Mouse (Mus musculus) MEL (cell line): ENCODE results near the gene Src. TPM values are rescaled to one million over a fixed set of nuclear protein-coding genes. Genes with fewer than 3 reads are reported as not detected.

Experiments used
- DNase-seq: peaks from one replicate; pipeline ENCODE4 v3.0.0; 2011; ENCODE audit warnings: low read depth, low spot score
- H3K27ac ChIP-seq: 2 replicates; pipeline ENCODE4 v1.5.1; 2012; ENCODE audit warnings: low read depth, mild to moderate bottlenecking, control low read depth, low read length, moderate library complexity; ENCODE audit not compliant: control insufficient read depth
- H3K27me3 ChIP-seq, 2 experiments: fragments of 150-350 bp in 1 of 2; sonication (generic) in 1 of 2; 2 replicates each; pipeline ENCODE4 v1.6.1; 2012; ENCODE audit warnings: low read length in 2 of 2, mild to moderate bottlenecking in 2 of 2, improper control_type of control experiment in 1 of 2, moderate library complexity in 1 of 2; ENCODE audit not compliant: insufficient read depth in 2 of 2, control insufficient read depth in 1 of 2
- H3K36me3 ChIP-seq, 2 experiments: 2 replicates each; pipeline ENCODE4 v1.6.1; 2012 to 2014; ENCODE audit warnings: low read length in 2 of 2, improper control_type of control experiment in 1 of 2, inconsistent platforms in 1 of 2, mild to moderate bottlenecking in 1 of 2; ENCODE audit not compliant: insufficient read depth in 2 of 2, control insufficient read depth in 1 of 2
- H3K4me1 ChIP-seq, 2 experiments: fragments of 150-350 bp in 1 of 2; sonication (generic) in 1 of 2; 2 replicates each; pipeline ENCODE4 v1.6.1; 2012; ENCODE audit warnings: low read length in 2 of 2, improper control_type of control experiment in 1 of 2, mild to moderate bottlenecking in 1 of 2; ENCODE audit not compliant: insufficient read depth in 2 of 2, control insufficient read depth in 1 of 2
- H3K4me3 ChIP-seq, 2 experiments: fragments of 150-350 bp in 1 of 2; sonication (generic) in 1 of 2; 2 replicates each; pipeline ENCODE4 v1.5.1; 2012; ENCODE audit warnings: low read depth in 2 of 2, low read length in 2 of 2, mild to moderate bottlenecking in 2 of 2, moderate library complexity in 2 of 2, control low read depth in 1 of 2, improper control_type of control experiment in 1 of 2; ENCODE audit not compliant: control insufficient read depth in 1 of 2, insufficient read depth in 1 of 2
- H3K79me2 ChIP-seq: 2 replicates; pipeline ENCODE4 v1.6.1; 2012; ENCODE audit warnings: mild to moderate bottlenecking, low read length, moderate library complexity; ENCODE audit not compliant: control insufficient read depth, poor library complexity, insufficient read depth
- H3K9ac ChIP-seq: 2 replicates; pipeline ENCODE4 v1.6.1; 2012; ENCODE audit warnings: low read depth, mild to moderate bottlenecking, control low read depth, low read length, moderate library complexity; ENCODE audit not compliant: control insufficient read depth, poor library complexity, severe bottlenecking
- H3K9me3 ChIP-seq: fragments of 150-350 bp; sonication (generic); replicated peaks from 2 replicates; pipeline ENCODE4 v1.6.1; 2012; ENCODE audit warnings: mild to moderate bottlenecking, low read length, improper control_type of control experiment, moderate library complexity; ENCODE audit not compliant: insufficient read depth
- BHLHE40 ChIP-seq: IDR thresholded peaks from 2 replicates; pipeline ENCODE4 v1.6.1; 2012; ENCODE audit warnings: low read depth, mild to moderate bottlenecking, inconsistent platforms, low read length, improper control_type of control experiment, borderline replicate concordance
- CHD1 ChIP-seq: IDR thresholded peaks from 2 replicates; pipeline ENCODE4 v1.6.1; 2012; ENCODE audit warnings: low read depth, mild to moderate bottlenecking, inconsistent platforms, low read length, improper control_type of control experiment
- ELF1 ChIP-seq: IDR thresholded peaks from 2 replicates; pipeline ENCODE4 v1.6.1; 2014; ENCODE audit warnings: low read depth, mild to moderate bottlenecking, inconsistent platforms, low read length, improper control_type of control experiment, moderate library complexity
- GABPA ChIP-seq: IDR thresholded peaks from 2 replicates; pipeline ENCODE4 v1.6.1; 2012; ENCODE audit warnings: low read depth, mild to moderate bottlenecking, inconsistent platforms, low read length, improper control_type of control experiment, moderate library complexity
- JUND ChIP-seq: IDR thresholded peaks from 2 replicates; pipeline ENCODE4 v1.6.1; 2011; ENCODE audit warnings: low read depth, mild to moderate bottlenecking, improper control_type of control experiment, low read length
- MEF2A ChIP-seq: IDR thresholded peaks from 2 replicates; pipeline ENCODE4 v1.6.1; 2014; ENCODE audit warnings: low read depth, mild to moderate bottlenecking, inconsistent platforms, low read length, improper control_type of control experiment; ENCODE audit not compliant: poor library complexity, insufficient replicate concordance, severe bottlenecking; ENCODE audit errors: extremely low read depth
- MYC ChIP-seq: IDR thresholded peaks from 2 replicates; pipeline ENCODE4 v1.6.1; 2011; ENCODE audit warnings: low read depth, mild to moderate bottlenecking, low read length, improper control_type of control experiment, moderate library complexity
- POLR2AphosphoS5 ChIP-seq: IDR thresholded peaks from 2 replicates; pipeline ENCODE4 v1.6.1; 2012; ENCODE audit warnings: low read depth, borderline replicate concordance, mild to moderate bottlenecking, inconsistent platforms, low read length, moderate library complexity, mixed read lengths
- RCOR1 ChIP-seq: IDR thresholded peaks from 2 replicates; pipeline ENCODE4 v1.6.1; 2012; ENCODE audit warnings: low read depth, mild to moderate bottlenecking, inconsistent platforms, low read length, improper control_type of control experiment
- TAL1 ChIP-seq: IDR thresholded peaks from 2 replicates; pipeline ENCODE4 v1.6.1; 2012; ENCODE audit warnings: mild to moderate bottlenecking, inconsistent platforms, low read length, moderate library complexity, mixed read lengths
- TCF12 ChIP-seq: IDR thresholded peaks from 2 replicates; pipeline ENCODE4 v1.6.1; 2014; ENCODE audit warnings: low read depth, mild to moderate bottlenecking, inconsistent platforms, low read length, improper control_type of control experiment, moderate library complexity
- USF1 ChIP-seq: IDR thresholded peaks from 2 replicates; pipeline ENCODE4 v1.6.1; 2014; ENCODE audit warnings: low read depth, mild to moderate bottlenecking, inconsistent platforms, low read length, improper control_type of control experiment, moderate library complexity
- ZC3H11A ChIP-seq: IDR thresholded peaks from 2 replicates; pipeline ENCODE4 v1.6.1; 2012; ENCODE audit warnings: low read depth, mild to moderate bottlenecking, inconsistent platforms, low read length, improper control_type of control experiment
- ZKSCAN1 ChIP-seq: IDR thresholded peaks from 2 replicates; pipeline ENCODE4 v1.6.1; 2012; ENCODE audit warnings: low read depth, mild to moderate bottlenecking, inconsistent platforms, low read length, improper control_type of control experiment, moderate library complexity
- ZMIZ1 ChIP-seq: IDR thresholded peaks from 2 replicates; pipeline ENCODE4 v1.6.1; 2012; ENCODE audit warnings: low read depth, mild to moderate bottlenecking, inconsistent platforms, low read length, improper control_type of control experiment, moderate library complexity
- ZNF384 ChIP-seq: IDR thresholded peaks from 2 replicates; pipeline ENCODE4 v1.6.1; 2012; ENCODE audit warnings: low read depth, mild to moderate bottlenecking, inconsistent platforms, low read length, improper control_type of control experiment
- polyA plus RNA-seq, 2 experiments: library from polyadenylated mRNA; stranded (reverse) in 1 of 2; unstranded in 1 of 2; fragments of >175 nt in 1 of 2; fragments of >200 nt in 1 of 2; gene quantifications; 2 replicates each; pipeline versions ENCODE4 v1.2.1 to v1.2.4; 2012; ENCODE audit warnings: low replicate concordance in 2 of 2, low read depth in 1 of 2; ENCODE audit not compliant: insufficient read length in 2 of 2, insufficient read depth in 1 of 2, missing spikeins in 1 of 2
- total RNA-seq: library from RNA; depleted of rRNA; stranded (reverse); fragments of 300-350 nt; gene quantifications from 2 replicates; pipeline ENCODE4 v1.2.3, GENCODE M21; 2012

The Src gene
- total and polyA plus RNA-seq, 3 experiments = 0.23 to 4.2 TPM; not detected in 1

DNA sequence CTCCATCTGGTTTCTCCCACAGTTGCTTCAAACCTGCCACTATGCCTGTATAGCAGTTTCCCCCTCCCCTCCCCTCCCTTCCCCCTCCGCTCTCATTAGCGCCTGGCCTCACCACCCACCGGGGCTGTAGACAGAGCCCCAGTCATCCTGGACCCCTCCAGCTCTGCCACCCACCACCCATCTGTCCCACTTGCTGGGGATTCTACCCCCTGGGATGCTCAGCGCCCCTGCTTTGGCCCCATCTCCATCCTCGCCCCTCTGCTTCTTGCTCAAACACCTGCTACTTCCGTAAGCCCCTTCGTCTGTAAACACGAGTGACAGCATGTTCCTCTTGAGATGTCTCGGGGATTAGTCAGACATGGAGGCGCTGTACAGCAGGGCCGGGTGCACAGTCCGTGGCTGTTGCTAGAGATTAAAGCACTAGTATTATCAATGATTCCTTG, 69.5 kb downstream of the Src start:
- no peak for DNase-seq
- no peaks in the 10 kb centered on the region for H3K9me3 ChIP-seq
- no peaks in the 10 kb centered on the region for H3K36me3 ChIP-seq
- H3K9ac ChIP-seq = no peak overlapping the region
- H3K27ac ChIP-seq = no peak overlapping the region
- peaks cover 1 to 2% of the 10 kb centered on the region in 2 experiments; a peak in 2 of 4 replicates for H3K27me3 ChIP-seq
- H3K4me1 ChIP-seq = no peaks in the 10 kb centered on the region
- TF ChIP-seq GABPA (no peak), MEF2A (no peak), ZC3H11A (no peak), TCF12 (no peak)
- no peaks in the 10 kb centered on the region for H3K79me2 ChIP-seq
- no peak overlapping the region for H3K4me3 ChIP-seq

GRCm38 (mm10) chr2:157493240-157493639, 75.0 kb downstream of the Src start:
- Histone ChIP-seq H3K79me2 (no peaks in the 10 kb centered on the region), H3K9ac (no peak overlapping the region), H3K27ac (no peak overlapping the region), H3K4me1 (no peaks in the 10 kb centered on the region), H3K4me3 (no peak overlapping the region), H3K9me3 (no peaks in the 10 kb centered on the region), H3K36me3 (no peaks in the 10 kb centered on the region), H3K27me3 (peaks cover 0 to 3% of the 10 kb centered on the region in 2 experiments; a peak in 2 of 4 replicates)
- DNase-seq = no peak
- no peak for TF ChIP-seq GABPA
- TF ChIP-seq MYC = no peak
- no peak for TF ChIP-seq CHD1
- no peak for TF ChIP-seq POLR2AphosphoS5
- TF ChIP-seq USF1 = no peak

GRCm38 (mm10) chr2:157498529-157498928, 80.3 kb downstream of the Src start:
- peaks cover 0 to 1% of the 10 kb centered on the region in 2 experiments; a peak in 1 of 4 replicates for H3K27me3 ChIP-seq
- peaks cover 0 to 3% of the 10 kb centered on the region in 2 experiments; a peak in 1 of 4 replicates for H3K36me3 ChIP-seq
- TF ChIP-seq ZMIZ1 (no peak), TCF12 (no peak), ZKSCAN1 (no peak), BHLHE40 (no peak), RCOR1 (no peak), ELF1 (no peak), JUND (no peak), ZNF384 (no peak), TAL1 (no peak)
- H3K9ac ChIP-seq = no peak overlapping the region
- H3K4me3 ChIP-seq = no peak overlapping the region
- DNase-seq = no peak
- no peaks in the 10 kb centered on the region for H3K9me3 ChIP-seq
- H3K27ac ChIP-seq = no peak overlapping the region
- H3K4me1 ChIP-seq = peaks cover 0 to 7% of the 10 kb centered on the region in 2 experiments; a peak in 2 of 4 replicates
- no peaks in the 10 kb centered on the region for H3K79me2 ChIP-seq
